Mouse (Mus musculus): Measurements from ENCODE around the gene Fbrsl1. TPM values are rescaled to one million over a fixed set of nuclear protein-coding genes. Genes with fewer than 3 reads are reported as not detected.
A peak's percentile ranks its signal among the peaks of the same experiment; 100 is the strongest.

The Fbrsl1 gene
- polyA plus RNA-seq, 1 experiment from 2014 or later, result 4.6 TPM

GRCm38 (mm10) chr5:110390631-110391030, 57.7 kb downstream of the Fbrsl1 start:
- no peak for ATAC-seq (replicated peaks; ENCODE audit: extremely low read depth, insufficient read depth, low FRiP score)
- Histone ChIP-seq H3K4me1 (ENCODE audit: control insufficient read depth, insufficient read depth, low read length) (peaks cover 15% of the 10 kb centered on the region), H3K27ac (ENCODE audit: low read length) (no peak overlapping the region), H3K36me3 (ENCODE audit: control insufficient read depth, insufficient read depth) (peaks cover 1% of the 10 kb centered on the region; the same call in 1 of the 2 replicates), H3K4me3 (ENCODE audit: low read length) (no peak overlapping the region), H3K27me3 (ENCODE audit: control insufficient read depth, insufficient read depth, low read length) (0 out of 2 replicates have a peak, but pooled peaks cover 2% of the 10 kb centered on the region), H3K4me2 (ENCODE audit: low read depth, low read length) (no peak overlapping the region), H3K9me3 (replicated peaks; ENCODE audit: control insufficient read depth, low read length) (no peaks in the 10 kb centered on the region), H3K9ac (ENCODE audit: low read length) (no peak overlapping the region)
- 79% methylated on average over 4 of the region's 4 CpGs for WGBS

GRCm38 (mm10) chr5:110387332-110387731, 61.0 kb downstream of the Fbrsl1 start:
- 30% methylated on average over 8 of the region's 8 CpGs for WGBS
- Histone ChIP-seq H3K4me1 (ENCODE audit: control insufficient read depth, insufficient read depth, low read length) (peaks cover 15% of the 10 kb centered on the region), H3K4me3 (ENCODE audit: low read length) (peak overlapping the region; percentile 73), H3K36me3 (ENCODE audit: control insufficient read depth, insufficient read depth) (no peaks in the 10 kb centered on the region), H3K27ac (ENCODE audit: low read length) (no peak overlapping the region), H3K27me3 (ENCODE audit: control insufficient read depth, insufficient read depth, low read length) (0 out of 2 replicates have a peak, but pooled peaks cover 2% of the 10 kb centered on the region), H3K9ac (ENCODE audit: low read length) (peak overlapping the region; percentile 68), H3K9me3 (replicated peaks; ENCODE audit: control insufficient read depth, low read length) (no peaks in the 10 kb centered on the region), H3K4me2 (ENCODE audit: low read depth, low read length) (peak overlapping the region; percentile 72)
- ATAC-seq (replicated peaks; ENCODE audit: extremely low read depth, insufficient read depth, low FRiP score), result no peak

- peak; percentile 86 for ATAC-seq (replicated peaks; ENCODE audit: extremely low read depth, insufficient read depth, low FRiP score)
- H3K36me3 ChIP-seq (ENCODE audit: control insufficient read depth, insufficient read depth), result no peaks in the 10 kb centered on the region
- peak overlapping the region; percentile 68 for H3K9ac ChIP-seq (ENCODE audit: low read length)
- H3K4me3 ChIP-seq (ENCODE audit: low read length), result peak overlapping the region; percentile 73
- no peaks in the 10 kb centered on the region for H3K9me3 ChIP-seq (replicated peaks; ENCODE audit: control insufficient read depth, low read length)
- H3K27ac ChIP-seq (ENCODE audit: low read length), result no peak overlapping the region
- peak overlapping the region; percentile 72 for H3K4me2 ChIP-seq (ENCODE audit: low read depth, low read length)
- 2% methylated on average over 90 of the region's 90 CpGs for WGBS
- 0 out of 2 replicates have a peak, but pooled peaks cover 2% of the 10 kb centered on the region for H3K27me3 ChIP-seq (ENCODE audit: control insufficient read depth, insufficient read depth, low read length)
- H3K4me1 ChIP-seq (ENCODE audit: control insufficient read depth, insufficient read depth, low read length), result peaks cover 15% of the 10 kb centered on the region
Measured at GRCm38 (mm10) chr5:110386371-110387330, 61.7 kb downstream of the Fbrsl1 start.

- 47% methylated on average over 4 of the region's 4 CpGs for WGBS
- Histone ChIP-seq H3K4me2 (ENCODE audit: low read depth, low read length) (no peak overlapping the region), H3K36me3 (ENCODE audit: control insufficient read depth, insufficient read depth) (0 out of 2 replicates have a peak, but pooled peaks cover 2% of the 10 kb centered on the region), H3K4me1 (ENCODE audit: control insufficient read depth, insufficient read depth, low read length) (peaks cover 11% of the 10 kb centered on the region), H3K27ac (ENCODE audit: low read length) (no peak overlapping the region), H3K9ac (ENCODE audit: low read length) (no peak overlapping the region), H3K27me3 (ENCODE audit: control insufficient read depth, insufficient read depth, low read length) (0 out of 2 replicates have a peak, but pooled peaks cover 2% of the 10 kb centered on the region), H3K9me3 (replicated peaks; ENCODE audit: control insufficient read depth, low read length) (no peaks in the 10 kb centered on the region), H3K4me3 (ENCODE audit: low read length) (no peak overlapping the region)
- no peak for ATAC-seq (replicated peaks; ENCODE audit: extremely low read depth, insufficient read depth, low FRiP score)
Measured at GRCm38 (mm10) chr5:110385263-110385662, 63.0 kb downstream of the Fbrsl1 start.

GRCm38 (mm10) chr5:110384491-110384890, 63.8 kb downstream of the Fbrsl1 start:
- ATAC-seq (replicated peaks; ENCODE audit: extremely low read depth, insufficient read depth, low FRiP score), result no peak
- Histone ChIP-seq H3K9me3 (replicated peaks; ENCODE audit: control insufficient read depth, low read length) (no peaks in the 10 kb centered on the region), H3K9ac (ENCODE audit: low read length) (no peak overlapping the region), H3K4me3 (ENCODE audit: low read length) (no peak overlapping the region), H3K4me1 (ENCODE audit: control insufficient read depth, insufficient read depth, low read length) (peaks cover 3% of the 10 kb centered on the region; the same call in 1 of the 2 replicates), H3K27ac (ENCODE audit: low read length) (no peak overlapping the region), H3K36me3 (ENCODE audit: control insufficient read depth, insufficient read depth) (peaks cover 2% of the 10 kb centered on the region; the same call in 1 of the 2 replicates), H3K27me3 (ENCODE audit: control insufficient read depth, insufficient read depth, low read length) (0 out of 2 replicates have a peak, but pooled peaks cover 2% of the 10 kb centered on the region), H3K4me2 (ENCODE audit: low read depth, low read length) (no peak overlapping the region)
- 81% methylated on average over 6 of the region's 6 CpGs for WGBS

GRCm38 (mm10) chr5:110379823-110380222, 68.5 kb downstream of the Fbrsl1 start:
- ATAC-seq (replicated peaks; ENCODE audit: extremely low read depth, insufficient read depth, low FRiP score), result no peak
- WGBS, result 80% methylated on average over 4 of the region's 4 CpGs
- H3K27me3 ChIP-seq (ENCODE audit: control insufficient read depth, insufficient read depth, low read length), result no peaks in the 10 kb centered on the region
- no peak overlapping the region for H3K9ac ChIP-seq (ENCODE audit: low read length)
- H3K9me3 ChIP-seq (replicated peaks; ENCODE audit: control insufficient read depth, low read length), result no peaks in the 10 kb centered on the region
- H3K4me2 ChIP-seq (ENCODE audit: low read depth, low read length), result no peak overlapping the region
- no peak overlapping the region for H3K4me3 ChIP-seq (ENCODE audit: low read length)
- H3K27ac ChIP-seq (ENCODE audit: low read length), result no peak overlapping the region
- peaks cover 17% of the 10 kb centered on the region for H3K36me3 ChIP-seq (ENCODE audit: control insufficient read depth, insufficient read depth)
- H3K4me1 ChIP-seq (ENCODE audit: control insufficient read depth, insufficient read depth, low read length), result no peaks in the 10 kb centered on the region

GRCm38 (mm10) chr5:110379086-110379485, 69.2 kb downstream of the Fbrsl1 start:
- Histone ChIP-seq H3K4me2 (ENCODE audit: low read depth, low read length) (no peak overlapping the region), H3K9me3 (replicated peaks; ENCODE audit: control insufficient read depth, low read length) (no peaks in the 10 kb centered on the region), H3K27me3 (ENCODE audit: control insufficient read depth, insufficient read depth, low read length) (no peaks in the 10 kb centered on the region), H3K4me1 (ENCODE audit: control insufficient read depth, insufficient read depth, low read length) (no peaks in the 10 kb centered on the region), H3K27ac (ENCODE audit: low read length) (no peak overlapping the region), H3K9ac (ENCODE audit: low read length) (no peak overlapping the region), H3K36me3 (ENCODE audit: control insufficient read depth, insufficient read depth) (peaks cover 17% of the 10 kb centered on the region), H3K4me3 (ENCODE audit: low read length) (no peak overlapping the region)
- 83% methylated on average over 15 of the region's 15 CpGs for WGBS
- ATAC-seq (replicated peaks; ENCODE audit: extremely low read depth, insufficient read depth, low FRiP score), result no peak

GRCm38 (mm10) chr5:110378181-110378583, 70.1 kb downstream of the Fbrsl1 start:
- Histone ChIP-seq H3K9me3 (replicated peaks; ENCODE audit: control insufficient read depth, low read length) (no peaks in the 10 kb centered on the region), H3K27me3 (ENCODE audit: control insufficient read depth, insufficient read depth, low read length) (no peaks in the 10 kb centered on the region), H3K27ac (ENCODE audit: low read length) (no peak overlapping the region), H3K9ac (ENCODE audit: low read length) (0 out of 2 replicates have a peak overlapping the region, but pooled peaks have one; percentile 12), H3K4me2 (ENCODE audit: low read depth, low read length) (no peak overlapping the region), H3K4me3 (ENCODE audit: low read length) (no peak overlapping the region), H3K36me3 (ENCODE audit: control insufficient read depth, insufficient read depth) (peaks cover 22% of the 10 kb centered on the region), H3K4me1 (ENCODE audit: control insufficient read depth, insufficient read depth, low read length) (no peaks in the 10 kb centered on the region)
- ATAC-seq (replicated peaks; ENCODE audit: extremely low read depth, insufficient read depth, low FRiP score), result peak; percentile 57
- 50% methylated on average over 20 of the region's 20 CpGs for WGBS
